Mouse (Mus musculus) erythroid progenitor cell, adult 5-6 weeks (primary cell): Measurements from ENCODE around the gene Ifi27. TPM values are rescaled to one million over a fixed set of nuclear protein-coding genes. Genes with fewer than 3 reads are reported as not detected.
"Not testable (repeated sequence)": the region's sequence is repeated elsewhere in the genome, so short reads cannot be mapped to it uniquely, and the experiment has no call there.

Source experiments
- ATAC-seq: replicated peaks from 2 replicates; pipeline ENCODE4 v1.8.0; 2016; ENCODE audit warnings: moderate number of reproducible peaks, mild to moderate bottlenecking, moderate TSS enrichment, inconsistent platforms; ENCODE audit not compliant: poor library complexity, low FRiP score, severe bottlenecking
- total RNA-seq, 2 experiments: library from RNA; stranded (forward) in 1 of 2; stranded (reverse) in 1 of 2; fragments of 150-400 nt in 1 of 2; fragments of 186-747, 209-891 nt in 1 of 2; gene quantifications; 2 replicates each; pipeline versions ENCODE4 v1.2.3 to v1.2.4; 2015 to 2017; ENCODE audit warnings: low replicate concordance in 2 of 2

Gene Ifi27
- total RNA-seq, 2 experiments from 2014 or later: 75.9 to 129 TPM

- not testable (repeated sequence) for ATAC-seq
Observed at GRCm38 (mm10) chr12:103444261-103444660, 10.2 kb downstream of the Ifi27 start.

- ATAC-seq: no peak
Observed at GRCm38 (mm10) chr12:103445060-103445459, 11.0 kb downstream of the Ifi27 start.

- ATAC-seq: no peak
Observed at GRCm38 (mm10) chr12:103453361-103453760, 19.4 kb downstream of the Ifi27 start.

- ATAC-seq: not testable (repeated sequence)
Observed at GRCm38 (mm10) chr12:103456727-103457126, 22.7 kb downstream of the Ifi27 start.

GRCm38 (mm10) chr12:103457140-103457539 lies 23.1 kb downstream of the Ifi27 start, which contains the start of gene Ifi27l2b:
Gene Ifi27l2b (minus strand): TSS chr12:103457223.
- ATAC-seq: no peak

GRCm38 (mm10) chr12:103474481-103474880 lies 40.5 kb downstream of the Ifi27 start:
- no peak for ATAC-seq

- no peak for ATAC-seq
Observed at GRCm38 (mm10) chr12:103476779-103477389, 42.9 kb downstream of the Ifi27 start.

- ATAC-seq: no peak
Observed at GRCm38 (mm10) chr12:103477461-103478015, 43.5 kb downstream of the Ifi27 start.

- ATAC-seq: no peak
Observed at GRCm38 (mm10) chr12:103481671-103482070, 47.7 kb downstream of the Ifi27 start.

- ATAC-seq: no peak
Observed at GRCm38 (mm10) chr12:103482781-103483180, 48.8 kb downstream of the Ifi27 start.

- ATAC-seq: not testable (repeated sequence)
Observed at GRCm38 (mm10) chr12:103484200-103484972, 50.4 kb downstream of the Ifi27 start.

- ATAC-seq: no peak
Observed at GRCm38 (mm10) chr12:103486726-103487125, 52.7 kb downstream of the Ifi27 start.

GRCm38 (mm10) chr12:103487276-103487675 lies 53.3 kb downstream of the Ifi27 start:
- ATAC-seq: no peak

GRCm38 (mm10) chr12:103487750-103488149 lies 53.7 kb downstream of the Ifi27 start:
- ATAC-seq: no peak

Other genes with a start within 250 kb of the Ifi27 start
- not detected in 2 replicates for gene Prima1, start 192.1 kb upstream of the Ifi27 start, total RNA-seq (2015; ENCODE audit: low replicate concordance)
- not detected in 2 replicates for gene Prima1, start 192.1 kb upstream of the Ifi27 start, total RNA-seq (2017; ENCODE audit: low replicate concordance)
- gene Fam181a, start 123.2 kb upstream of the Ifi27 start, total RNA-seq (2015; ENCODE audit: low replicate concordance): not detected in 2 replicates
- not detected in 2 replicates for gene Fam181a, start 123.2 kb upstream of the Ifi27 start, total RNA-seq (2017; ENCODE audit: low replicate concordance)
- 1.7 and 2.9 TPM in 2 replicates for gene Asb2, start 78.2 kb upstream of the Ifi27 start, total RNA-seq (2015; ENCODE audit: low replicate concordance)
- 0.64 and 4.6 TPM in 2 replicates for gene Asb2, start 78.2 kb upstream of the Ifi27 start, total RNA-seq (2017; ENCODE audit: low replicate concordance)
- 28.1 and 45.4 TPM in 2 replicates for gene Otub2, start 45.5 kb upstream of the Ifi27 start, total RNA-seq (2015; ENCODE audit: low replicate concordance)
- gene Otub2, start 45.5 kb upstream of the Ifi27 start, total RNA-seq (2017; ENCODE audit: low replicate concordance): 18.9 and 25.4 TPM in 2 replicates
- gene 9330161L09Rik, start 26.4 kb upstream of the Ifi27 start, total RNA-seq (2015; ENCODE audit: low replicate concordance): 3.8 TPM in 1 of 2 replicates, not detected in the other
- gene 9330161L09Rik, start 26.4 kb upstream of the Ifi27 start, total RNA-seq (2017; ENCODE audit: low replicate concordance): 3.4 TPM in 1 of 2 replicates, not detected in the other
- 41.9 and 51.5 TPM in 2 replicates for gene Ddx24, start 8.4 kb upstream of the Ifi27 start, total RNA-seq (2015; ENCODE audit: low replicate concordance)
- 61.6 and 62.0 TPM in 2 replicates for gene Ddx24, start 8.4 kb upstream of the Ifi27 start, total RNA-seq (2017; ENCODE audit: low replicate concordance)
- 28.1 and 33.5 TPM in 2 replicates for gene Ifi27l2a, start 9.5 kb downstream of the Ifi27 start, total RNA-seq (2015; ENCODE audit: low replicate concordance)
- 16.0 and 20.4 TPM in 2 replicates for gene Ifi27l2a, start 9.5 kb downstream of the Ifi27 start, total RNA-seq (2017; ENCODE audit: low replicate concordance)
- gene Ifi27l2b, start 23.0 kb downstream of the Ifi27 start, total RNA-seq (2015; ENCODE audit: low replicate concordance): not detected in 2 replicates
- not detected in 2 replicates for gene Ifi27l2b, start 23.0 kb downstream of the Ifi27 start, total RNA-seq (2017; ENCODE audit: low replicate concordance)
- gene Ppp4r4, start 98.1 kb downstream of the Ifi27 start, total RNA-seq (2015; ENCODE audit: low replicate concordance): not detected in 2 replicates
- gene Ppp4r4, start 98.1 kb downstream of the Ifi27 start, total RNA-seq (2017; ENCODE audit: low replicate concordance): 0.90 TPM in 1 of 2 replicates, not detected in the other
- gene Serpina10, start 197.2 kb downstream of the Ifi27 start, total RNA-seq (2015; ENCODE audit: low replicate concordance): not detected in 2 replicates
- not detected in 2 replicates for gene Serpina10, start 197.2 kb downstream of the Ifi27 start, total RNA-seq (2017; ENCODE audit: low replicate concordance)
- not detected in 2 replicates for gene Serpina6, start 223.0 kb downstream of the Ifi27 start, total RNA-seq (2015; ENCODE audit: low replicate concordance)
- not detected in 2 replicates for gene Serpina6, start 223.0 kb downstream of the Ifi27 start, total RNA-seq (2017; ENCODE audit: low replicate concordance)
- not detected in 2 replicates for gene Serpina16, start 241.9 kb downstream of the Ifi27 start, total RNA-seq (2015; ENCODE audit: low replicate concordance)
- not detected in 2 replicates for gene Serpina16, start 241.9 kb downstream of the Ifi27 start, total RNA-seq (2017; ENCODE audit: low replicate concordance)